Mouse (Mus musculus): ENCODE measurements around the gene Cdh20. TPM values are rescaled to one million over a fixed set of nuclear protein-coding genes. Genes with fewer than 3 reads are reported as not detected.

Cdh20 gene
- polyA plus RNA-seq, 1 experiment = not detected

GRCm38 (mm10) chr1:104957046-104957445, 188.7 kb downstream of the Cdh20 start:
- no peak overlapping the region for H3K4me3 ChIP-seq (ENCODE audit: insufficient read depth, low read length)

DNA sequence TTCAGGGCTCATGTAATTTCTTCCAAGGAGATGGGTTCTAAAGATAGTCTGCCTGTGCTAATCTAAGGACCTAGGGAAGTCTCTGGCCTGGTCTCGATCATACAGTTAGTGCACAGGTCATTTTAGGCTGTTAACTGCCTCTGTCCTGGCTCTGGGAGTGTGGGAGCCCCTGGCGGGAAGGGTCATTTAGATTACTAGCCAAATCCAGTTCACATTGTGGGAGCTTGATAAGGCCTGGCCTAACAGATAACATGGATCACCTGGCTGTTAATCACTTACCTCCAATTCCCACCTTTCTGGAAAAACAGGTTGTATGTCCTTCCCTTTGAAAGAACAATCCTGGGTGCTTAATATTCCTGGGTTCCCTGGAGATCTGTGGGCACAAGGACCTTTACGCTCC, 193.3 kb downstream of the Cdh20 start:
- H3K4me3 ChIP-seq (ENCODE audit: insufficient read depth, low read length) = no peak overlapping the region
- H3K4me1 ChIP-seq (ENCODE audit: control insufficient read depth, insufficient read depth, low read length) = no peaks in the 10 kb centered on the region
- no peak for TF ChIP-seq POLR2A (IDR thresholded peaks at IDR 0.05; ENCODE audit: low read depth, low read length)
- no peak for TF ChIP-seq CTCF (IDR thresholded peaks at IDR 0.05; ENCODE audit: borderline replicate concordance, insufficient read depth, low read length)
- no peak overlapping the region for H3K27ac ChIP-seq (ENCODE audit: insufficient read depth, low read length)

More at GRCm38 (mm10) chr1:104957046-104957445, 188.7 kb downstream of the Cdh20 start:
- H3K27ac ChIP-seq (ENCODE audit: insufficient read depth, low read length) = no peak overlapping the region
- TF ChIP-seq POLR2A (IDR thresholded peaks at IDR 0.05; ENCODE audit: low read depth, low read length) (no peak), CTCF (IDR thresholded peaks at IDR 0.05; ENCODE audit: borderline replicate concordance, insufficient read depth, low read length) (no peak)
- H3K4me1 ChIP-seq (ENCODE audit: control insufficient read depth, insufficient read depth, low read length) = no peaks in the 10 kb centered on the region

- H3K27ac ChIP-seq (ENCODE audit: insufficient read depth, low read length) = no peak overlapping the region
- TF ChIP-seq POLR2A (IDR thresholded peaks at IDR 0.05; ENCODE audit: low read depth, low read length) (no peak), CTCF (IDR thresholded peaks at IDR 0.05; ENCODE audit: borderline replicate concordance, insufficient read depth, low read length) (no peak)
- no peak overlapping the region for H3K4me3 ChIP-seq (ENCODE audit: insufficient read depth, low read length)
- H3K4me1 ChIP-seq (ENCODE audit: control insufficient read depth, insufficient read depth, low read length) = no peaks in the 10 kb centered on the region
These were observed 193.9 kb downstream of the Cdh20 start for GRCm38 (mm10) chr1:104962257-104962656.

- no peak overlapping the region for H3K27ac ChIP-seq (ENCODE audit: insufficient read depth, low read length)
- TF ChIP-seq POLR2A (IDR thresholded peaks at IDR 0.05; ENCODE audit: low read depth, low read length) = no peak
- no peak for TF ChIP-seq CTCF (IDR thresholded peaks at IDR 0.05; ENCODE audit: borderline replicate concordance, insufficient read depth, low read length)
- no peaks in the 10 kb centered on the region for H3K4me1 ChIP-seq (ENCODE audit: control insufficient read depth, insufficient read depth, low read length)
- H3K4me3 ChIP-seq (ENCODE audit: insufficient read depth, low read length) = no peak overlapping the region
These were observed 210.7 kb downstream of the Cdh20 start for GRCm38 (mm10) chr1:104979068-104979467.

- TF ChIP-seq CTCF (IDR thresholded peaks at IDR 0.05; ENCODE audit: borderline replicate concordance, insufficient read depth, low read length) = no peak
- no peak for TF ChIP-seq POLR2A (IDR thresholded peaks at IDR 0.05; ENCODE audit: low read depth, low read length)
- no peaks in the 10 kb centered on the region for H3K4me1 ChIP-seq (ENCODE audit: control insufficient read depth, insufficient read depth, low read length)
- H3K27ac ChIP-seq (ENCODE audit: insufficient read depth, low read length) = no peak overlapping the region
- H3K4me3 ChIP-seq (ENCODE audit: insufficient read depth, low read length) = no peak overlapping the region
These were observed 211.9 kb downstream of the Cdh20 start for GRCm38 (mm10) chr1:104980273-104980672.

- Histone ChIP-seq H3K4me1 (ENCODE audit: control insufficient read depth, insufficient read depth, low read length) (no peaks in the 10 kb centered on the region), H3K4me3 (ENCODE audit: insufficient read depth, low read length) (no peak overlapping the region), H3K27ac (ENCODE audit: insufficient read depth, low read length) (no peak overlapping the region)
- TF ChIP-seq CTCF (IDR thresholded peaks at IDR 0.05; ENCODE audit: borderline replicate concordance, insufficient read depth, low read length) (no peak), POLR2A (IDR thresholded peaks at IDR 0.05; ENCODE audit: low read depth, low read length) (no peak)
These were observed 218.1 kb downstream of the Cdh20 start for GRCm38 (mm10) chr1:104986222-104986973.

- TF ChIP-seq POLR2A (IDR thresholded peaks at IDR 0.05; ENCODE audit: low read depth, low read length) (no peak), CTCF (IDR thresholded peaks at IDR 0.05; ENCODE audit: borderline replicate concordance, insufficient read depth, low read length) (no peak)
- Histone ChIP-seq H3K4me1 (ENCODE audit: control insufficient read depth, insufficient read depth, low read length) (no peaks in the 10 kb centered on the region), H3K4me3 (ENCODE audit: insufficient read depth, low read length) (no peak overlapping the region), H3K27ac (ENCODE audit: insufficient read depth, low read length) (no peak overlapping the region)
These were observed 219.2 kb downstream of the Cdh20 start for GRCm38 (mm10) chr1:104987526-104987925.

- TF ChIP-seq POLR2A (IDR thresholded peaks at IDR 0.05; ENCODE audit: low read depth, low read length) = no peak
- TF ChIP-seq CTCF (IDR thresholded peaks at IDR 0.05; ENCODE audit: borderline replicate concordance, insufficient read depth, low read length) = no peak
- H3K27ac ChIP-seq (ENCODE audit: insufficient read depth, low read length) = no peak overlapping the region
- no peaks in the 10 kb centered on the region for H3K4me1 ChIP-seq (ENCODE audit: control insufficient read depth, insufficient read depth, low read length)
- H3K4me3 ChIP-seq (ENCODE audit: insufficient read depth, low read length) = no peak overlapping the region
These were observed 224.1 kb downstream of the Cdh20 start for GRCm38 (mm10) chr1:104992441-104992840.

DNA sequence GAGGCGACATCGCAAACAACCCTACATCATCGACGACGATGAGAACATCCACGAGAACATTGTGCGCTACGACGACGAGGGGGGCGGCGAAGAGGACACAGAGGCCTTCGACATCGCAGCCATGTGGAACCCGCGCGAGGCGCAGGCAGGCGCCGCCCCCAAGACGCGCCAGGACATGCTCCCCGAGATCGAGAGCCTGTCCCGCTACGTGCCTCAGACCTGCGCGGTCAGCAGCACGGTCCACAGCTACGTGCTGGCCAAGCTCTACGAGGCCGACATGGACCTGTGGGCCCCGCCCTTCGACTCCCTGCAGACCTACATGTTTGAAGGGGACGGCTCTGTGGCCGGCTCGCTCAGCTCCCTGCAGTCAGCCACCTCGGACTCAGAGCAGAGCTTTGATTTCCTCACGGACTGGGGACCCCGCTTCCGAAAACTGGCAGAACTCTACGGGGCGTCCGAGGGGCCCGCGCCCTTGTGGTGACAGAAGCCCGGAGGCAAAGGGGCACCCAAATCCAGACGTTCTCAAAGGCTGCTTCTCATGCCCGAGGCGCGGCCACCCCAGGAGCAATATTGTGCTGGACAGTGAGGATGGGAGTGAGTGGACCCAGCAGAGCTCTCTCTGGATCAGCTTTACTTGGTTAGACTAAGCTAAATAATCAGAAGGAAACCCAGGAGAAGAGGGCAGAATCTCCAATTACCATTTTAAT, 225.7 kb downstream of the Cdh20 start:
- TF ChIP-seq POLR2A (IDR thresholded peaks at IDR 0.05; ENCODE audit: low read depth, low read length) (no peak), CTCF (IDR thresholded peaks at IDR 0.05; ENCODE audit: borderline replicate concordance, insufficient read depth, low read length) (no peak)
- H3K4me1 ChIP-seq (ENCODE audit: control insufficient read depth, insufficient read depth, low read length) = no peaks in the 10 kb centered on the region
- peak overlapping the region; percentile 5; the same call in 1 of the 2 replicates for H3K4me3 ChIP-seq (ENCODE audit: insufficient read depth, low read length)
- H3K27ac ChIP-seq (ENCODE audit: insufficient read depth, low read length) = no peak overlapping the region

- H3K4me3 ChIP-seq (ENCODE audit: insufficient read depth, low read length) = no peak overlapping the region
- no peaks in the 10 kb centered on the region for H3K4me1 ChIP-seq (ENCODE audit: control insufficient read depth, insufficient read depth, low read length)
- no peak for TF ChIP-seq CTCF (IDR thresholded peaks at IDR 0.05; ENCODE audit: borderline replicate concordance, insufficient read depth, low read length)
- no peak for TF ChIP-seq POLR2A (IDR thresholded peaks at IDR 0.05; ENCODE audit: low read depth, low read length)
- no peak overlapping the region for H3K27ac ChIP-seq (ENCODE audit: insufficient read depth, low read length)
These were observed 226.3 kb downstream of the Cdh20 start for GRCm38 (mm10) chr1:104994612-104994986.

Measured in embryonic fibroblast, embryonic 13.5 days (primary cell).